Mouse (Mus musculus) heart, embryonic 12.5 days (tissue): Measurements from ENCODE around the gene Tshz2. TPM values are rescaled to one million over a fixed set of nuclear protein-coding genes. Genes with fewer than 3 reads are reported as not detected.

ENCODE experiments used
- ATAC-seq: fragments of 200-750 bp; cut with Nextera tagmentation; 2 replicates; pipeline ENCODE4 v1.8.0; 2017; ENCODE audit warnings: moderate TSS enrichment, moderate library complexity; ENCODE audit not compliant: insufficient number of reproducible peaks, low FRiP score
- H3K27ac ChIP-seq: fragments of 300-500 bp; sonication (generic); 2 replicates; pipeline ENCODE4 v1.5.1; 2016; ENCODE audit warnings: mild to moderate bottlenecking, moderate library complexity; ENCODE audit not compliant: poor library complexity, severe bottlenecking
- H3K27me3 ChIP-seq: fragments of 300-500 bp; sonication (generic); replicated peaks from 2 replicates; pipeline ENCODE4 v1.6.1; 2016; ENCODE audit warnings: mild to moderate bottlenecking, moderate library complexity
- H3K36me3 ChIP-seq: fragments of 300-500 bp; sonication (generic); 2 replicates; pipeline ENCODE4 v1.6.1; 2016; ENCODE audit warnings: mild to moderate bottlenecking, moderate library complexity
- H3K4me1 ChIP-seq: fragments of 300-500 bp; sonication (generic); replicated peaks from 2 replicates; pipeline ENCODE4 v1.6.1; 2016; ENCODE audit warnings: mild to moderate bottlenecking
- H3K4me2 ChIP-seq: fragments of 300-500 bp; sonication (generic); 2 replicates; pipeline ENCODE4 v1.6.1; 2016; ENCODE audit warnings: mild to moderate bottlenecking, moderate library complexity
- H3K4me3 ChIP-seq: fragments of 300-500 bp; sonication (generic); 2 replicates; pipeline ENCODE4 v1.5.1; 2016; ENCODE audit warnings: mild to moderate bottlenecking
- H3K9ac ChIP-seq: fragments of 300-500 bp; sonication (generic); 2 replicates; pipeline ENCODE4 v1.6.1; 2016; ENCODE audit warnings: mild to moderate bottlenecking, moderate library complexity
- H3K9me3 ChIP-seq: fragments of 300-500 bp; sonication (generic); replicated peaks from 2 replicates; pipeline ENCODE4 v1.6.1; 2016; ENCODE audit warnings: mild to moderate bottlenecking, moderate library complexity
- WGBS: fragments of 180-500 bp; shearing (Covaris S2); methylation state at CpG from one replicate; pipeline ENCODE4 v1.1.7; 2016; 5-methylcytosine and 5-hydroxymethylcytosine counted together
- polyA plus RNA-seq: library from polyadenylated mRNA; unstranded; fragments of >200 nt; fragmentation: Nextera tagmentation; extraction: Ambion mirVana; gene quantifications from 2 replicates; pipeline ENCODE4 v1.2.1, GENCODE M21; 2016

The Tshz2 gene
- polyA plus RNA-seq, 1 experiment from 2014 or later: 5.6 TPM

DNA sequence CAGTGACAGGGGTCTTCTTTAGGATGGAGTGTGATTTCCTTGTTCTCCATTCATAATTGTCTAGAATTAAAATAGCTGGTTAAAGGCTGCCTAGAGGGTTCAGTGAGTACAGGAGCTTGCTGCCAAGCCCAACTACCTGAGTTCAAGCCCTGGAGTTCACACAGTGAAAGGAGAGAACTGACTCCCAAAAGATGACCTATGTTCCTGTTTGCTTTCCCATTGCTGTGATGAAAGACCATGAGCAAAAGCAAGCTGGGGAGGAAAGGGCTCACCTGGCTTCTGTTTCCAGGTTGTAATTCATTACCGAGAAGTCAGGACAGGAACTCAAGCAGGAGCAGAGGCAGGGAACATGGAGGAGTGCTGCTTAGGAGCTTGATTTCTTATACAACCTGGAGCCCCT lies 416.0 kb downstream of the Tshz2 start:
- Histone ChIP-seq H3K36me3 (no peaks in the 10 kb centered on the region), H3K4me1 (no peaks in the 10 kb centered on the region), H3K27ac (no peak overlapping the region), H3K9me3 (peaks cover 16% of the 10 kb centered on the region), H3K9ac (no peak overlapping the region), H3K27me3 (no peaks in the 10 kb centered on the region), H3K4me2 (no peak overlapping the region), H3K4me3 (no peak overlapping the region)
- ATAC-seq: no peak
- WGBS: 83% methylated on average over 1 of the region's 1 CpGs

DNA sequence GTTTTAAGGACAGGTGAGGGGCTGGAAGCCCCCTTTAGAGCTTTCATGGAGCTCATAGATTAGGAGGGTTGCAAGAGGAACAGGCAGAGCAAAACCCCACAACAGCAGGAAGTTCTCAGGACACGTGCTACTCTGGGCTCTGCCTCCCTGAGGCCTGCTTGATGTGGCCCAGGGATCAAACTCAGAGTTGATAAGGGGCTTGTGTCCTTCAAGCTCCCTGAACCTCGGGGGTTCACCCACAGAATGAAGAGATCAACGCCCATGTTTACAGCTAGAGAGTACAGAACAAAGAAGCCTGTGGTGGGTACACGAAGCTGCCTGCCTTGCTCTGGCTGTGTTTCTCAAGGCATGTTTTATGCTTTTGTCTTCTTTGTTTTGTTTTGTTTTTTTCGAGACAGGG lies 417.8 kb downstream of the Tshz2 start:
- 44% methylated on average over 5 of the region's 5 CpGs for WGBS
- H3K4me1 ChIP-seq: no peaks in the 10 kb centered on the region
- H3K27me3 ChIP-seq: no peaks in the 10 kb centered on the region
- H3K27ac ChIP-seq: no peak overlapping the region
- H3K9ac ChIP-seq: no peak overlapping the region
- ATAC-seq: no peak
- H3K9me3 ChIP-seq: peaks cover 13% of the 10 kb centered on the region
- no peak overlapping the region for H3K4me3 ChIP-seq
- no peak overlapping the region for H3K4me2 ChIP-seq
- no peaks in the 10 kb centered on the region for H3K36me3 ChIP-seq

- no peak for ATAC-seq
- Histone ChIP-seq H3K27me3 (no peaks in the 10 kb centered on the region), H3K9ac (no peak overlapping the region), H3K27ac (no peak overlapping the region), H3K36me3 (no peaks in the 10 kb centered on the region), H3K4me1 (no peaks in the 10 kb centered on the region), H3K4me2 (no peak overlapping the region), H3K4me3 (no peak overlapping the region), H3K9me3 (peaks cover 7% of the 10 kb centered on the region; the same call in 1 of the 2 replicates)
- 93% methylated on average over 6 of the region's 6 CpGs for WGBS
Observed at GRCm38 (mm10) chr2:170051441-170051840, 418.6 kb downstream of the Tshz2 start.

- H3K4me3 ChIP-seq: no peak overlapping the region
- WGBS: 76% methylated on average over 12 of the region's 12 CpGs
- H3K27ac ChIP-seq: no peak overlapping the region
- no peaks in the 10 kb centered on the region for H3K4me1 ChIP-seq
- 0 out of 2 replicates have a peak, but pooled peaks cover under 1% of the 10 kb centered on the region for H3K9me3 ChIP-seq
- H3K36me3 ChIP-seq: no peaks in the 10 kb centered on the region
- H3K27me3 ChIP-seq: no peaks in the 10 kb centered on the region
- H3K4me2 ChIP-seq: no peak overlapping the region
- ATAC-seq: no peak
- H3K9ac ChIP-seq: no peak overlapping the region
Observed at GRCm38 (mm10) chr2:170054943-170055342, 422.1 kb downstream of the Tshz2 start.

- Histone ChIP-seq H3K27me3 (no peaks in the 10 kb centered on the region), H3K4me1 (no peaks in the 10 kb centered on the region), H3K27ac (no peak overlapping the region), H3K4me3 (no peak overlapping the region), H3K9ac (no peak overlapping the region), H3K36me3 (no peaks in the 10 kb centered on the region), H3K9me3 (peaks cover 5% of the 10 kb centered on the region; the same call in 1 of the 2 replicates), H3K4me2 (no peak overlapping the region)
- WGBS: 25% methylated on average over 9 of the region's 9 CpGs
- no peak for ATAC-seq
Observed at GRCm38 (mm10) chr2:170055413-170055812, 422.6 kb downstream of the Tshz2 start.

- Histone ChIP-seq H3K4me2 (no peak overlapping the region), H3K4me3 (no peak overlapping the region), H3K9ac (no peak overlapping the region), H3K27ac (no peak overlapping the region), H3K36me3 (no peaks in the 10 kb centered on the region), H3K4me1 (no peaks in the 10 kb centered on the region), H3K9me3 (peaks cover 5% of the 10 kb centered on the region; the same call in 1 of the 2 replicates), H3K27me3 (no peaks in the 10 kb centered on the region)
- ATAC-seq: no peak
- WGBS: 86% methylated on average over 14 of the region's 14 CpGs
Observed at GRCm38 (mm10) chr2:170058774-170059173, 426.0 kb downstream of the Tshz2 start.

DNA sequence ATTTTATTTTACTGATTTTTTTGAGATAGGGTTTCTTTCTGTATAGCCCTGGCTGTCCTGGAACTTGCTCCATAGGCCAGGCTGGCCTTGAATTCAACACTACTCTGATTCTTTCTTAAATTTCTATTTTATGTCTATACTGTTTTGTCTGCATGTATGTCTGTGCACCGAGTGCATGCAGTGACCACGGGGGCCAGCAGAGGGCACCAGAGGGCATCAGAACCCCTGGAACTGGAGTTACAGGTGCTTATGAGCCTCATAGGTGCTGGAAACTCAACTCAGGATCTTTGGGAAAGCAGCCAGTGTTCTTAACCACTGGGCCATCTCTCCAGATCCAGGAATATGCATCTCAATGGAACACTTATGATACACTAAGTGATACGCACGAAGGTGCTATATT lies 427.3 kb downstream of the Tshz2 start:
- no peak for ATAC-seq
- Histone ChIP-seq H3K27ac (no peak overlapping the region), H3K36me3 (no peaks in the 10 kb centered on the region), H3K9me3 (peaks cover 5% of the 10 kb centered on the region; the same call in 1 of the 2 replicates), H3K4me1 (no peaks in the 10 kb centered on the region), H3K4me3 (no peak overlapping the region), H3K27me3 (no peaks in the 10 kb centered on the region), H3K9ac (no peak overlapping the region), H3K4me2 (no peak overlapping the region)
- WGBS: 68% methylated on average over 4 of the region's 4 CpGs

DNA sequence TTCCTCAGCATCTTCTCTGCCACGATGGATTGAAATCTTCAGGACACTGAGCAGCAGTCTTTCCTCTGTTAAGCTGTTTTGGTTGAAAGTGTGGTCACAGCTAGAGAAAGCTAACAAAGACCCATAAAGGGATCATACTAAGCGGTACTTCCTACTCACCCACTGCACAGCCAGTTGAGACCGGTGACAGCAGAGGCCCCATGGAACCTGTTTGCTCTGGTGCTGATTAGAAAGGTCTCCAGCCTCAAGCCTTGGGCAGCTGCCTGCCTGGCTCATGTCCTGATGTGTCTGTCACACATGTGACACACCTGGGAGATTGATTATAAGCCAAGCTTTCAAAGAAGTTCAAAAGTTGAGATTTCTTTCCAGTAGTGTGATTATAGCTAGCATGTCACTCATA lies 429.6 kb downstream of the Tshz2 start:
- no peak overlapping the region for H3K27ac ChIP-seq
- no peaks in the 10 kb centered on the region for H3K27me3 ChIP-seq
- no peaks in the 10 kb centered on the region for H3K36me3 ChIP-seq
- no peak overlapping the region for H3K9ac ChIP-seq
- ATAC-seq: no peak
- no peaks in the 10 kb centered on the region for H3K4me1 ChIP-seq
- H3K9me3 ChIP-seq: peaks cover 12% of the 10 kb centered on the region
- H3K4me3 ChIP-seq: no peak overlapping the region
- no peak overlapping the region for H3K4me2 ChIP-seq
- WGBS: 77% methylated on average over 3 of the region's 3 CpGs

DNA sequence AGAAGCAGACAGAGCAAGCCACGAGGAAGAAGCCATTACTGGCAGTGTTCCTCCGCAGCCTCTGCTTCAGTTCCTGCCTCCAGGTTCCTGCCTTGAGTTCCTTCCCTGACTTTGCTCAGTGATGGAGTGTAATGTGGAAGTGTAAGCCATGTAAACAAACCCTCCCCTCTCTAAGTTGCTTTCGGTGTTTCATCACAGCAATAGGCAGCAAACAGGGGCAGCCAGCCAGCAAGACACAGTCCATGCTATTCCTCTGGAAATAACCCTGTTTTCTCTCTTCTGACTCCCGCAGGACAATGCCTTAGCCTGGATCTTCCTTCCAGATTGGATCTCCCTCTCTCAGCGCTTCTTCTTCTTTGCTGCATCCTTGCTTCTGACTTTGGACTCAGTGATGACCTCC lies 437.2 kb downstream of the Tshz2 start:
- no peaks in the 10 kb centered on the region for H3K36me3 ChIP-seq
- H3K9me3 ChIP-seq: peaks cover 8% of the 10 kb centered on the region
- H3K4me3 ChIP-seq: no peak overlapping the region
- no peak for ATAC-seq
- no peaks in the 10 kb centered on the region for H3K4me1 ChIP-seq
- no peak overlapping the region for H3K27ac ChIP-seq
- H3K27me3 ChIP-seq: no peaks in the 10 kb centered on the region
- WGBS: 85% methylated on average over 5 of the region's 5 CpGs
- H3K4me2 ChIP-seq: no peak overlapping the region
- H3K9ac ChIP-seq: no peak overlapping the region

DNA sequence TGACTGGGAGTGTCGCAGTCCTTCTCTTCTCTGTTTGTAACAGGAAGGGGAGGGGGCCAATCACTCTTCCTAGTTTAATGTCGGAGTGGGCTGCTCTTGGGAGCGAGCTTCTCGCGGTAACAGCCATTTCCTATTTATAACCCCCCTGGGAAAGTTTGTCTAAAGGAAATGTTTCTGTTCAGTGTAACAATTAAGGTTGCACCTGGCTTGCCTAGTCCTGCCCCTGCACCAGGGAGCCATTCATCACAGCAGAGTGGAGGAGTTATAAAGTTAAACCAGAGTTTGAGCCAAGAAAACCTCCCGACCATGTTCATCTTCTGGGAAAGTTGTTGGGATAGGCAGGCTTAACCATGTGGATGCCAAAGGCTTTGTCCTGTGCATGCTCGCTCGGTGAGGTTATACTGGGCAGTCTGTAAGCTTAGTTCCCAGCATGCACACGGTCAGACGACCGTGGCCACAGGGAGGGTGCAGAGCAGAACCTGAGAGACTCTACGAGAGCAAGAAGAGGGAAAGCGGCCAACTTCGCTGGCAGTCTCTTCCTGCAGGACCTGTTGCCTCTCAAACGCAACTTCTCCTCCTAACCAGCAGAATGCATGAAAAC lies 437.9 kb downstream of the Tshz2 start:
- Histone ChIP-seq H3K27ac (no peak overlapping the region), H3K9ac (no peak overlapping the region), H3K9me3 (peaks cover 8% of the 10 kb centered on the region), H3K4me2 (peak overlapping the region; percentile 50), H3K27me3 (no peaks in the 10 kb centered on the region), H3K36me3 (no peaks in the 10 kb centered on the region), H3K4me1 (no peaks in the 10 kb centered on the region), H3K4me3 (0 out of 2 replicates have a peak overlapping the region, but pooled peaks have one; percentile 15)
- ATAC-seq: peak; percentile 64
- WGBS: 37% methylated on average over 15 of the region's 15 CpGs

- no peak overlapping the region for H3K4me2 ChIP-seq
- H3K36me3 ChIP-seq: no peaks in the 10 kb centered on the region
- no peak overlapping the region for H3K4me3 ChIP-seq
- no peak overlapping the region for H3K27ac ChIP-seq
- H3K27me3 ChIP-seq: no peaks in the 10 kb centered on the region
- no peak overlapping the region for H3K9ac ChIP-seq
- WGBS: 73% methylated on average over 6 of the region's 6 CpGs
- H3K4me1 ChIP-seq: no peaks in the 10 kb centered on the region
- ATAC-seq: no peak
- no peaks in the 10 kb centered on the region for H3K9me3 ChIP-seq
Observed at GRCm38 (mm10) chr2:170076941-170077490, 444.2 kb downstream of the Tshz2 start.

- Histone ChIP-seq H3K4me3 (no peak overlapping the region), H3K27me3 (no peaks in the 10 kb centered on the region), H3K9me3 (no peaks in the 10 kb centered on the region), H3K4me1 (no peaks in the 10 kb centered on the region), H3K36me3 (no peaks in the 10 kb centered on the region), H3K4me2 (no peak overlapping the region), H3K9ac (no peak overlapping the region), H3K27ac (no peak overlapping the region)
- ATAC-seq: no peak
- WGBS: 82% methylated on average over 10 of the region's 10 CpGs
Observed at GRCm38 (mm10) chr2:170078041-170078440, 445.2 kb downstream of the Tshz2 start.
